Mouse (Mus musculus): ENCODE results near the gene Cpne5. TPM values are rescaled to one million over a fixed set of nuclear protein-coding genes. Genes with fewer than 3 reads are reported as not detected.
A peak's percentile ranks its signal among the peaks of the same experiment; 100 is the strongest.
"Not testable (repeated sequence)": the region's sequence is repeated elsewhere in the genome, so short reads cannot be mapped to it uniquely, and the experiment has no call there.

The Cpne5 gene
- polyA plus RNA-seq, 1 experiment, result 0.16 TPM

DNA sequence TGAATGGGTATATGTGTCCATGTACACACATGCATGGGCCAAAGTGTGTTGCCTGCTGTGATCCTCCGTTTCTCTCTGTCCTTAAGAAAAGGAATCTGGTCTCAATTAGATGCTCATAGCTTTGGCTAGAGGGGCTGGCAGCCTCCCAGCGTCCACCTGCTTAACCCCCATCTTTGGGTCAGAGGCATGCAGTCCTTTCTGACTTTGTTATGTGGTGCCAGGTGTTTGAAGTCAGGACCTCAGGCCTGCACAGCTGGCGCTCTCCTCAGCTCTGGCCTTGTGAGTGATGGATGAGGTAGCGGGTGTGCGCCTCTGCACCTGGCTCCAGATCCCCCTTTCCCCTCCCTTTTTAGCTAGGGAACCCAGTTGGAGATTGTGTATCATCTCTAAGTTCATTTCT is 119.9 kb downstream of the Cpne5 start:
- Histone ChIP-seq H3K4me3 (ENCODE audit: insufficient read depth, poor library complexity, severe bottlenecking) (no peak overlapping the region), H3K79me3 (ENCODE audit: low read depth) (no peaks in the 10 kb centered on the region), H3K27me3 (ENCODE audit: control insufficient read depth, insufficient read depth, insufficient read length) (no peaks in the 10 kb centered on the region), H3K79me2 (ENCODE audit: control insufficient read depth, insufficient read depth) (no peaks in the 10 kb centered on the region), H3ac (ENCODE audit: control insufficient read depth, insufficient read length, low read depth) (no peak overlapping the region), H3K36me3 (ENCODE audit: control insufficient read depth, insufficient read depth) (no peaks in the 10 kb centered on the region)
- no peak for TF ChIP-seq CTCF (IDR thresholded peaks at IDR 0.05; ENCODE audit: control insufficient read depth, insufficient read depth, insufficient read length)

DNA sequence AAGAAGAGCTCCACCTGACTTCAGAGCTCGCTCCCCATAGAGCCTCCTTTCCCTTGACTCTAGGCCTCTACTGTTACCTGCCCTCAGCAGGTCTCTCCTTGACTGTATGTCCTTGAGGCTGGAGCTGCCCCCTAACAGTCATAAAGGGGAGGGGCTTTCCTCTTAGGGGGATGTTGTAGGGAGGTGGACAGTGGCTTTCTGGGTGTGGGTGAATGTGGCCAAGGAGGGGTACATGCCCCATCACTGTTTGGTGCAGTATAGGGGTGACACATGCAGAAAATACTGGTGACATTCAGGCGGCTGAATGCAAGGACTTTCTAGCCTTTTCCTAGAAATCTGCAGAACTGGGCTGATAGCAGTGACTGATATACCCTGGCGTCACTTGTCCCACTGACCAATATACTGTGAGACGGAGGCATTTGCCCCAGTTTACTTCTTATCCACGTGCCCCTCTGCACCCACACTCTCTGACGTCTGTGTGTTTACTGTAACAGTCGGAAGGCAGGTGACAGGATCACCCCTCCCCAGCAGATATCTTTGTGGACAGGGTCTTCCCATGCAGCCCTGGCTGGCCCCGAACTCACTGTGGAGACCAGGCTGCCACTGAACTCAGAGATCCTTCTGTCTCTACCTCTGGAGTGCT is 120.8 kb downstream of the Cpne5 start:
- Histone ChIP-seq H3K27me3 (ENCODE audit: control insufficient read depth, insufficient read depth, insufficient read length) (no peaks in the 10 kb centered on the region), H3K79me3 (ENCODE audit: low read depth) (no peaks in the 10 kb centered on the region), H3K4me3 (ENCODE audit: insufficient read depth, poor library complexity, severe bottlenecking) (no peak overlapping the region), H3K36me3 (ENCODE audit: control insufficient read depth, insufficient read depth) (no peaks in the 10 kb centered on the region), H3K79me2 (ENCODE audit: control insufficient read depth, insufficient read depth) (no peaks in the 10 kb centered on the region), H3ac (ENCODE audit: control insufficient read depth, insufficient read length, low read depth) (no peak overlapping the region)
- TF ChIP-seq CEBPB (IDR thresholded peaks at IDR 0.05; ENCODE audit: low read depth), result no peak
- TF ChIP-seq MYOD1 (IDR thresholded peaks at IDR 0.05; ENCODE audit: control insufficient read depth, insufficient read length, low read depth), result no peak
- no peak for TF ChIP-seq USF1 (IDR thresholded peaks at IDR 0.05; ENCODE audit: low read depth)

DNA sequence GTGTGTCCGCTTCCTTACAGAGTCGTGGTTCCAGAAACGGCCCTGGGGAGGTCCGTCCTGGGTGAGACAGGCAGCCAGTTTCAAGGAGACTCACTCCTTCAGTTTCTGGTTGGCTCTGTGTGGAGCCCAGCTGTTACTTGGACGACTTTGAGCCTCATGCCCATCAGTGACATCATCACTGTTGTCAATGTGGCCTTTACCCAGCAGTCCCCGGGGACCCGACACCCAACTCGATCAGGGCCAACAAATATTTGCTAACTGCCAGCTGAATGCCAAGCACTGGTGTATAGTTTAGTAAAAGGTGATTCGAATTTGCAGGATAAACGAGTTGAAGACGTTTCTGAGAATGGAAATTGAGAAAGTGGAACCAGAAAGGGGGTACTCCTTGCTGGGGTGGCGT is 121.9 kb downstream of the Cpne5 start:
- H3K79me2 ChIP-seq (ENCODE audit: control insufficient read depth, insufficient read depth), result no peaks in the 10 kb centered on the region
- no peak overlapping the region for H3ac ChIP-seq (ENCODE audit: control insufficient read depth, insufficient read length, low read depth)
- H3K27me3 ChIP-seq (ENCODE audit: control insufficient read depth, insufficient read depth, insufficient read length), result no peaks in the 10 kb centered on the region
- H3K4me3 ChIP-seq (ENCODE audit: insufficient read depth, poor library complexity, severe bottlenecking), result no peak overlapping the region
- no peaks in the 10 kb centered on the region for H3K79me3 ChIP-seq (ENCODE audit: low read depth)
- H3K36me3 ChIP-seq (ENCODE audit: control insufficient read depth, insufficient read depth), result no peaks in the 10 kb centered on the region
- TF ChIP-seq MYOD1 (IDR thresholded peaks at IDR 0.05; ENCODE audit: control insufficient read depth, insufficient read length, low read depth) (peak; percentile 15), MAX (IDR thresholded peaks at IDR 0.05) (no peak)

DNA sequence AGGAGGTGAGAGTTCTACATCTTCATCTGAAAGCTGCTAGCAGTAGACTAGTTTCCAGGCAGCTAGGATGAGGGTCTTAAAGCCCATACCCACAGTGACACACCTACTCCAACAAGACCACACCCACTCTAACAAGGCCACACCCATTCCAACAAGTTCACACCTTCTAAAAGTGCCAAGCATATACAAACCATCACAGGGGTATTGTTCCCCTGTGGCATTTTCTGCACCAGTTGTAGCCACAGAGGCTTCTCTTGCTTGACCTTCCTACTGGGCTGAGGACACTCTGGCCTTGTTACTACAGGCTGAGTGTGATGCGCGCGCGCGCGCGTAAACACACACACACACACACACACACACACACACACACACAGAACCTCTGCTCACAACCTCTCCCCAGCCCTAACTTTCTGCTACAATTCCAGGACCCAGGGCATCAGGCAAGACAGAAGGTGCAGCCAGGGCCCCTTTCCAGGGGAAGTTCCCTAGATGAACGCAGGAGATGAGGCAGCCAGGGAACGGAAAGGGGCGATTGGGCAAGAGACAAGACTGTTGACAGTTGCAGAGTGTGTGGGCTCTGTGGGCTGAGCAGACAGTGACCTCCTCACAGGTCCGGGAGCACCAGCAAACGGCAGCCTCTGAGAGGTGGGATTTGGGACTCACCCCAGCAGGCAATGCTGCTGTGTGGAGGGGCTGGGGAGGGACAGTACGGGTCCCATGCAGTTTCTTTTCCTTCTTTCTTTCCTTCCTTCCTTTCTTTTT is 124.2 kb downstream of the Cpne5 start, which contains the start of gene Rab44:
Rab44 (plus strand) TSS at position 555 of the 762 bp plus-strand sequence.
- H3ac ChIP-seq (ENCODE audit: control insufficient read depth, insufficient read length, low read depth), result no peak within 1 kb of the TSS
- no peaks in the 10 kb centered on the region for H3K27me3 ChIP-seq (ENCODE audit: control insufficient read depth, insufficient read depth, insufficient read length)
- no peaks in the 10 kb centered on the region for H3K79me3 ChIP-seq (ENCODE audit: low read depth)
- H3K79me2 ChIP-seq (ENCODE audit: control insufficient read depth, insufficient read depth), result no peaks in the 10 kb centered on the region
- no peak for TF ChIP-seq FOSL1 (IDR thresholded peaks at IDR 0.05; ENCODE audit: insufficient read depth, low read length, poor library complexity, severe bottlenecking)
- no peak for TF ChIP-seq MAX (IDR thresholded peaks at IDR 0.05)
- no peak for TF ChIP-seq CTCF (IDR thresholded peaks at IDR 0.05; ENCODE audit: control insufficient read depth, insufficient read depth, insufficient read length)
- TF ChIP-seq MYOG (IDR thresholded peaks at IDR 0.05; ENCODE audit: control insufficient read depth, extremely low read depth, insufficient read length), result no peak
- TF ChIP-seq CEBPB (IDR thresholded peaks at IDR 0.05; ENCODE audit: low read depth), result no peak
- no peak within 1 kb of the TSS for H3K4me3 ChIP-seq (ENCODE audit: insufficient read depth, poor library complexity, severe bottlenecking)
- H3K36me3 ChIP-seq (ENCODE audit: control insufficient read depth, insufficient read depth), result no peaks in the 10 kb centered on the region

- TF ChIP-seq MYOD1 (IDR thresholded peaks at IDR 0.05; ENCODE audit: control insufficient read depth, insufficient read length, low read depth) (no peak), FOSL1 (IDR thresholded peaks at IDR 0.05; ENCODE audit: insufficient read depth, low read length, poor library complexity, severe bottlenecking) (no peak), CTCF (IDR thresholded peaks at IDR 0.05; ENCODE audit: control insufficient read depth, insufficient read depth, insufficient read length) (no peak), MYOG (IDR thresholded peaks at IDR 0.05; ENCODE audit: control insufficient read depth, extremely low read depth, insufficient read length) (no peak), USF1 (IDR thresholded peaks at IDR 0.05; ENCODE audit: low read depth) (no peak), MAX (IDR thresholded peaks at IDR 0.05) (no peak), CEBPB (IDR thresholded peaks at IDR 0.05; ENCODE audit: low read depth) (no peak)
- Histone ChIP-seq H3K79me2 (ENCODE audit: control insufficient read depth, insufficient read depth) (no peaks in the 10 kb centered on the region), H3K79me3 (ENCODE audit: low read depth) (no peaks in the 10 kb centered on the region), H3K4me3 (ENCODE audit: insufficient read depth, poor library complexity, severe bottlenecking) (no peak overlapping the region), H3ac (ENCODE audit: control insufficient read depth, insufficient read length, low read depth) (no peak overlapping the region), H3K27me3 (ENCODE audit: control insufficient read depth, insufficient read depth, insufficient read length) (no peaks in the 10 kb centered on the region), H3K36me3 (ENCODE audit: control insufficient read depth, insufficient read depth) (no peaks in the 10 kb centered on the region)
These were observed 126.6 kb downstream of the Cpne5 start for GRCm38 (mm10) chr17:29111332-29111731.

GRCm38 (mm10) chr17:29110356-29110755 is 127.6 kb downstream of the Cpne5 start:
- H3K4me3 ChIP-seq (ENCODE audit: insufficient read depth, poor library complexity, severe bottlenecking); H3K79me2 ChIP-seq (ENCODE audit: control insufficient read depth, insufficient read depth); H3K79me3 ChIP-seq (ENCODE audit: low read depth); H3K36me3 ChIP-seq (ENCODE audit: control insufficient read depth, insufficient read depth); H3ac ChIP-seq (ENCODE audit: control insufficient read depth, insufficient read length, low read depth); H3K27me3 ChIP-seq (ENCODE audit: control insufficient read depth, insufficient read depth, insufficient read length): not testable (repeated sequence)

Other genes with a start within 250 kb of the Cpne5 start
- gene Stk38, start 230.2 kb downstream of the Cpne5 start, polyA plus RNA-seq (2012; fragmentation: generic; extraction: Trizol), result 19.2 TPM
- 235 TPM for gene Srsf3, start 205.5 kb downstream of the Cpne5 start, polyA plus RNA-seq (2012; fragmentation: generic; extraction: Trizol)
- 236 TPM for gene Cdkn1a, start 147.2 kb downstream of the Cpne5 start, polyA plus RNA-seq (2012; fragmentation: generic; extraction: Trizol)
- gene Rab44, start 124.0 kb downstream of the Cpne5 start, polyA plus RNA-seq (2012; fragmentation: generic; extraction: Trizol), result 0.06 TPM
- gene Ppil1, start 26.0 kb upstream of the Cpne5 start, polyA plus RNA-seq (2012; fragmentation: generic; extraction: Trizol), result 77.7 TPM
- 59.4 TPM for gene BC004004, start 30.6 kb upstream of the Cpne5 start, polyA plus RNA-seq (2012; fragmentation: generic; extraction: Trizol)
- 0.55 TPM for gene Pi16, start 79.5 kb upstream of the Cpne5 start, polyA plus RNA-seq (2012; fragmentation: generic; extraction: Trizol)
- gene Mtch1, start 109.8 kb upstream of the Cpne5 start, polyA plus RNA-seq (2012; fragmentation: generic; extraction: Trizol), result 464 TPM
- 0.19 TPM for gene Fgd2, start 122.7 kb upstream of the Cpne5 start, polyA plus RNA-seq (2012; fragmentation: generic; extraction: Trizol)

Data from C2C12 (cell line).